Mouse (Mus musculus) R1 (cell line): ENCODE data around the gene Man1c1.

Source experiments
- DNase-seq: peaks from one replicate; pipeline ENCODE4 v3.0.0-alpha.2; 2018; ENCODE audit warnings: low read depth, low spot score

The Man1c1 gene

GRCm38 (mm10) chr4:134549899-134550298 lies 154.2 kb downstream of the Man1c1 start:
- DNase-seq: peak; percentile 72

GRCm38 (mm10) chr4:134548169-134548938 lies 155.7 kb downstream of the Man1c1 start:
- DNase-seq: peak; percentile 38

GRCm38 (mm10) chr4:134546814-134547705 lies 157.0 kb downstream of the Man1c1 start:
- no peak for DNase-seq

GRCm38 (mm10) chr4:134543261-134543660 lies 160.8 kb downstream of the Man1c1 start:
- peak; percentile 82 for DNase-seq

GRCm38 (mm10) chr4:134542726-134543125 lies 161.4 kb downstream of the Man1c1 start:
- no peak for DNase-seq

GRCm38 (mm10) chr4:134538997-134539580 lies 165.0 kb downstream of the Man1c1 start:
- no peak for DNase-seq

GRCm38 (mm10) chr4:134535787-134536151 lies 168.3 kb downstream of the Man1c1 start:
- no peak for DNase-seq

- DNase-seq: peak; percentile 98
These were observed 168.9 kb downstream of the Man1c1 start, which contains the start of gene Mtfr1l for GRCm38 (mm10) chr4:134534932-134535786. Mtfr1l (minus strand) TSS chr4:134535387.

GRCm38 (mm10) chr4:134534124-134534886 lies 169.8 kb downstream of the Man1c1 start:
- DNase-seq: peak; percentile 73

- no peak for DNase-seq
These were observed 170.7 kb downstream of the Man1c1 start for GRCm38 (mm10) chr4:134533421-134533820.

GRCm38 (mm10) chr4:134532928-134533327 lies 171.2 kb downstream of the Man1c1 start:
- no peak for DNase-seq

- DNase-seq: no peak
These were observed 177.9 kb downstream of the Man1c1 start for GRCm38 (mm10) chr4:134526220-134526619.

GRCm38 (mm10) chr4:134525806-134526205 lies 178.3 kb downstream of the Man1c1 start:
- DNase-seq: no peak

GRCm38 (mm10) chr4:134523447-134523846 lies 180.6 kb downstream of the Man1c1 start:
- DNase-seq: no peak

- DNase-seq: no peak
These were observed 184.8 kb downstream of the Man1c1 start for GRCm38 (mm10) chr4:134519281-134519680.

- no peak for DNase-seq
These were observed 185.5 kb downstream of the Man1c1 start for GRCm38 (mm10) chr4:134518541-134518940.

GRCm38 (mm10) chr4:134517719-134518118 lies 186.4 kb downstream of the Man1c1 start:
- DNase-seq: no peak

- no peak for DNase-seq
These were observed 187.1 kb downstream of the Man1c1 start for GRCm38 (mm10) chr4:134516981-134517380.

GRCm38 (mm10) chr4:134515614-134516013 lies 188.5 kb downstream of the Man1c1 start:
- no peak for DNase-seq

- no peak for DNase-seq
These were observed 189.7 kb downstream of the Man1c1 start for GRCm38 (mm10) chr4:134514309-134514930.
